Mouse (Mus musculus) limb, embryonic 14.5 days (tissue): ENCODE results near the gene Anks1b. TPM values are rescaled to one million over a fixed set of nuclear protein-coding genes. Genes with fewer than 3 reads are reported as not detected.
A peak's percentile ranks its signal among the peaks of the same experiment; 100 is the strongest.

Experiments
- ATAC-seq: fragments of 200-750 bp; cut with Nextera tagmentation; 2 replicates; pipeline ENCODE4 v1.8.0; 2017; ENCODE audit warnings: low read depth, moderate number of reproducible peaks, moderate TSS enrichment; ENCODE audit not compliant: low FRiP score
- DNase-seq: peaks from one replicate; pipeline ENCODE4 v3.0.0-alpha.2; 2015; ENCODE audit warnings: low spot score
- H3K27ac ChIP-seq: fragments of 300-500 bp; sonication (generic); replicated peaks from 2 replicates; pipeline ENCODE4 v1.5.1; 2014; ENCODE audit warnings: low read depth, mild to moderate bottlenecking, low read length, moderate library complexity, mixed read lengths
- H3K27me3 ChIP-seq: fragments of 300-500 bp; sonication (generic); 2 replicates; pipeline ENCODE4 v1.6.1; 2014; ENCODE audit warnings: low read length, mixed read lengths; ENCODE audit not compliant: control insufficient read depth, insufficient read depth
- H3K36me3 ChIP-seq: fragments of 300-500 bp; sonication (generic); 2 replicates; pipeline ENCODE4 v1.6.1; 2014; ENCODE audit warnings: mild to moderate bottlenecking, low read length, moderate library complexity, mixed read lengths; ENCODE audit not compliant: control insufficient read depth, insufficient read depth
- H3K4me1 ChIP-seq: fragments of 300-500 bp; sonication (generic); 2 replicates; pipeline ENCODE4 v1.6.1; 2014; ENCODE audit warnings: antibody characterized with exemption, low read length, mixed read lengths; ENCODE audit not compliant: control insufficient read depth, insufficient read depth
- H3K4me2 ChIP-seq: fragments of 300-500 bp; sonication (generic); replicated peaks from 2 replicates; pipeline ENCODE4 v1.6.1; 2014; ENCODE audit warnings: low read depth, mild to moderate bottlenecking, low read length, moderate library complexity; ENCODE audit not compliant: severe bottlenecking
- H3K4me3 ChIP-seq: fragments of 300-500 bp; sonication (generic); replicated peaks from 2 replicates; pipeline ENCODE4 v1.5.1; 2014; ENCODE audit warnings: low read length
- H3K9ac ChIP-seq: fragments of 300-500 bp; sonication (generic); 2 replicates; pipeline ENCODE4 v1.6.1; 2014; ENCODE audit warnings: mild to moderate bottlenecking, low read depth, low read length, moderate library complexity; ENCODE audit not compliant: severe bottlenecking
- H3K9me3 ChIP-seq: fragments of 300-500 bp; sonication (generic); 2 replicates; pipeline ENCODE4 v1.6.1; 2016; ENCODE audit warnings: low read length; ENCODE audit not compliant: control insufficient read depth
- POLR2A ChIP-seq: fragments of 200-500 bp; IDR thresholded peaks from 2 replicates; pipeline ENCODE4 v1.8.0; 2012; ENCODE audit warnings: inconsistent platforms, mild to moderate bottlenecking, moderate library complexity, borderline replicate concordance; ENCODE audit not compliant: insufficient read depth, insufficient read length; ENCODE audit errors: extremely low read depth
- WGBS: fragments of 180-500 bp; shearing (Covaris S2); extraction: QIAGEN DNeasy Blood & Tissue Kit; methylation state at CpG from one replicate; pipeline ENCODE4 v1.1.7; 2014; 5-methylcytosine and 5-hydroxymethylcytosine counted together
- polyA plus RNA-seq, 2 experiments: library from polyadenylated mRNA; depleted of rRNA in 1 of 2; stranded (reverse) in 1 of 2; unstranded in 1 of 2; fragments of >200 nt; fragmentation: Nextera tagmentation in 1 of 2; extraction: Ambion mirVana in 1 of 2; gene quantifications; 2 replicates each; pipeline versions ENCODE4 v1.2.1 to v1.2.3; 2012 to 2014

The Anks1b gene
- polyA plus RNA-seq, 2 experiments = 2.6 to 4.3 TPM

DNA sequence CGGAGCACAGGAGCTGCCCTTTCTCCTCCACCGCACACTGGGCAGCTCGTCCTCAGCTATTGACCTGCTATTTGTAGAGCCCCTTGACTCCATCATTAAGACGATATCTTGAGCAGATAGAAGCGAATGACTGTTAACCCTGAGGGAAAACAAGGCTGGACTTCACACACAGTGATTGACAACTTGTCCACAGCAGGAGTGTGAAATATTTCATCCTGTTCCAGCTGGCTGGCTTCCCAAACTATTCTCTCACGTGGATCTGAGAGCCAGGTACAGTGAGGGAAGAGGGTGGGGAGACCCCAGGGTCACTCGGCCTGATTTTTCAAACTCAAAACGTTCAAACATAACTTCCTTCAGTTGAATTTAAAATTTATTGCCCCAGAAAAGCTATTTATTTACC is 824.1 kb downstream of the Anks1b start:
- Histone ChIP-seq H3K9me3 (no peaks in the 10 kb centered on the region), H3K4me3 (no peak overlapping the region), H3K27ac (no peak overlapping the region), H3K27me3 (no peaks in the 10 kb centered on the region), H3K36me3 (no peaks in the 10 kb centered on the region), H3K9ac (no peak overlapping the region), H3K4me1 (no peaks in the 10 kb centered on the region), H3K4me2 (no peak overlapping the region)
- no peak for TF ChIP-seq POLR2A
- 66% methylated on average over 8 of the region's 8 CpGs for WGBS
- ATAC-seq = no peak
- DNase-seq = no peak

DNA sequence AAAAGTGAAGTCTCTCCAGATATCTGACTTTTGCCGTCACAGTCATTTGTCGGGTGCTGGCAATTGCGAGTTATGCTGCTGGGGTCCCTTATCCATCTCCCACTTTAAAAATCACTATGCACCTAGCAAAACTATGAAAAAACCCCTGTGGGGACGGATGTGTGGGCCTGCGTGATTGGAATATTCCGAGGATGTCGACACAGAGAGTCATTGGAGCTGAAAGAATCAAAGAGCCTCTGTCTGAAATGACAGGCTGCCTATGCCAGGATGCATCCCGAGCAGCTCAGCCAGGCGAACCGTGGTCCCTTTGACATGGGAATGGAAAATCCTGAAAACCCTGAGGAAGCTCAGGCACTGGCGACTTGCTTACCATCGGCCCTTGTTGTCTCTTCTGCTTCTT is 825.9 kb downstream of the Anks1b start:
- 87% methylated on average over 12 of the region's 12 CpGs for WGBS
- Histone ChIP-seq H3K36me3 (no peaks in the 10 kb centered on the region), H3K27ac (no peak overlapping the region), H3K9me3 (no peaks in the 10 kb centered on the region), H3K27me3 (no peaks in the 10 kb centered on the region), H3K4me3 (no peak overlapping the region), H3K4me2 (no peak overlapping the region), H3K4me1 (no peaks in the 10 kb centered on the region), H3K9ac (no peak overlapping the region)
- ATAC-seq (no peak), DNase-seq (no peak)
- no peak for TF ChIP-seq POLR2A

DNA sequence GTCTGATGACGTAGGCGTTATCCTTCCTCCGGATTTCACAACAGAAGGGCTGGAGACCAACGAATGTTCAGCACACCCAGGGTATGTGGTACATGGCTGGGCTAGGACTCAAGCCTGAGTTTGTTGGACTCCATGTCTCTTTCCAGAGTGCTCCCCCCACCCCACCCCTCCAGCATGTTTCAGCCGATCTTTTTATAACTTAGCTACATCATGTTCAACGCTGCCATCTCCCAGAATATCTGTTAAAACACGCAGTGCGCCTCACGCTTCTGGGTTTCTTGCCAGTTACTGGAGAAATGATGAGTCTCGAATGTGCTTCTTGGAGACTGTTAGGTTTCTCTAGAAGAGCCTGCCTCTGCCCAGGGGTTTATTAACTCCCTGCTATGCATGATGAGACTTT is 831.3 kb downstream of the Anks1b start:
- DNase-seq (no peak), ATAC-seq (no peak)
- Histone ChIP-seq H3K9me3 (no peaks in the 10 kb centered on the region), H3K36me3 (no peaks in the 10 kb centered on the region), H3K4me3 (no peak overlapping the region), H3K9ac (no peak overlapping the region), H3K27ac (no peak overlapping the region), H3K4me1 (no peaks in the 10 kb centered on the region), H3K4me2 (no peak overlapping the region), H3K27me3 (no peaks in the 10 kb centered on the region)
- no peak for TF ChIP-seq POLR2A
- 85% methylated on average over 10 of the region's 10 CpGs for WGBS

DNA sequence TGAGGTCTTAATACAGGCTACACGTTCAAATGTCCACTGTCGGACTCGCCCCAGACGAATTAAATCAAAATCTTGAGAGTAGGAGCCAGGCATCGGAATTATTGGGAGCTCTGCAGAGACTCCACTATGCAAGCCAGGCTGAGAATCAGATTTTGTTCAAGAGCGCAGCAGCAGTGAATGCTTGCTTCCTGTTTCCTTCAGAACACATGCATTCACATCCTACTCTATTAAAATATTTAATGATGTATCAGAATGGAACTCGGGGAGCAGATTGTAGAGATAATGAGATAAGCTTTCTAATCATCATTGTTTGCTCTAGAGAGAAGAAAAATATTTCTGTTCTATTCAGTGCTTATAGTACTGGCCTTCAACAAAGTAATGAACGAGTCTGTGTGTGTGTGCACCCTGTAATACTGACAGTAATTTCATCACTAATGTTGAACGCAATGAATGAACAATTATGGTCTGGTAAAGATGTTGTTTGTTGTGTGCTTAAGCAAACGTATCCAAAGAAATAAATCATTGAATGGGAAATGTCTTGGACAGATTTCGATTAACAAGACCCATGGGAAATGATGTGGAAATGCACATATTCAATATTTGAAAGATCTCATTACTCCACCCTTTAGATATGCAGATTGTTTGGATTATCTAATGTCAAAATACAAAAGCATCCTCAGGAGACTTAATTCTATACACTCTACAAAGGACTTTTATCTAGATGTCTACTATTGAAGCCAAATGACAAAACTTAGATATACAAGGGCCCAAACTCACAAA is 835.7 kb downstream of the Anks1b start:
- no peak for ATAC-seq

DNA sequence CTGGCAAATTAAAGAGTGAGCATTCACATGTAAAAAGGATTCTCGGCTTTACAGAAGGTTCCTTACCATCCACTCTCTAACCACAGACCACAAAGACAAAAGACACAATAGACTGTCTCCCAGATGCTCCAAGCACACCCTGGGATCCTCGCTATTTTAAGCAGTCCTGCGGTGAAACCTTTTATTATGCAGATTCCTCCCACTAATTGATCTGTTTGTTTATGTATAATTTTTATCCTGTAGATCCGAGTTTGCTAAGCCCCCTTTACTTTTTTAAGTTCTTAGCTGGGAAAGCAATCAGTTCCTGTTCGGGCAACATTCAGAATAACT is 836.3 kb downstream of the Anks1b start:
- 43% methylated on average over 5 of the region's 5 CpGs for WGBS
- no peak overlapping the region for H3K4me2 ChIP-seq
- DNase-seq = no peak
- no peak overlapping the region for H3K9ac ChIP-seq
- no peak overlapping the region for H3K27ac ChIP-seq
- no peaks in the 10 kb centered on the region for H3K4me1 ChIP-seq
- H3K9me3 ChIP-seq = no peaks in the 10 kb centered on the region
- ATAC-seq = no peak
- H3K36me3 ChIP-seq = no peaks in the 10 kb centered on the region
- no peak overlapping the region for H3K4me3 ChIP-seq
- no peak for TF ChIP-seq POLR2A
- H3K27me3 ChIP-seq = no peaks in the 10 kb centered on the region

More for the DNA sequence above, 835.7 kb downstream of the Anks1b start:
- H3K4me2 ChIP-seq = no peak overlapping the region
- H3K27me3 ChIP-seq = no peaks in the 10 kb centered on the region
- no peak for TF ChIP-seq POLR2A
- H3K9ac ChIP-seq = no peak overlapping the region
- 77% methylated on average over 11 of the region's 11 CpGs for WGBS
- H3K27ac ChIP-seq = no peak overlapping the region
- no peaks in the 10 kb centered on the region for H3K4me1 ChIP-seq
- H3K9me3 ChIP-seq = no peaks in the 10 kb centered on the region
- no peak overlapping the region for H3K4me3 ChIP-seq
- no peak for DNase-seq
- no peaks in the 10 kb centered on the region for H3K36me3 ChIP-seq

DNA sequence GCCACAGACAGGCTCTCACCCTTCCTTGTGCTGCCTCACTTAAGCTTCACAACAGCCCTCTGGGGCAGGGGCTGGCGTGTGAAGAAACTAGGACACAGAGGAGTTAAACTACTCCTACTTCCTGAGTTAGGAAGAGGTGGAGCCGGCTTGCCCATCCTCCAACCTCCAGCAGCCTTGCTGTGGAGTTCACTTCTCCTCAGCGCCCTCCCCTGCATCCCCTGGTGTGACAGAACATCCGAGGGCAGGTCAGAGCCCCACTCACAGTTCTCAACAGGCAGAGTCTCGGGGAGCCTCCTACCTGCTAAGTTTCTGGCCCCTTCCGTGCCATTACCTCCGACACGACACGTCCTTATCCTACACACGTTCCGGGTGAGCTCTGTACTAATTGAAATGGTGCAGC is 844.7 kb downstream of the Anks1b start:
- peak overlapping the region; percentile 53 for H3K9ac ChIP-seq
- ATAC-seq = peak; percentile 30; the same call in 1 of the 2 replicates
- H3K4me3 ChIP-seq = 0 out of 2 replicates have a peak overlapping the region, but pooled peaks have one; percentile 19
- no peak for DNase-seq
- H3K4me2 ChIP-seq = peak overlapping the region; percentile 44
- no peak for TF ChIP-seq POLR2A
- H3K27me3 ChIP-seq = no peaks in the 10 kb centered on the region
- H3K9me3 ChIP-seq = no peaks in the 10 kb centered on the region
- H3K4me1 ChIP-seq = peaks cover 5% of the 10 kb centered on the region; the same call in 1 of the 2 replicates
- WGBS = 23% methylated on average over 11 of the region's 11 CpGs
- no peak overlapping the region; the same call in 1 of the 2 replicates for H3K27ac ChIP-seq
- H3K36me3 ChIP-seq = no peaks in the 10 kb centered on the region
